In genomic region chr7:122423816-122424215, GRCm38 (mm10) we compare ENCODE assay signal across 21 mouse cellular contexts.
A peak's percentile ranks its signal among the peaks of the same experiment; 100 is the strongest.
DNase-seq lines count a peak whose midpoint lies in the region; ATAC-seq and TF ChIP-seq lines count a peak whose summit lies in the region.
"Had no signal": no experiment of that assay in that cellular context is flagged by ENCODE, and none has a peak within 500 bp of the region (broad histone marks: within the 10 kb centered on the region; RNA-seq: fewer than 3 reads in every experiment).

No protein-coding gene starts in this region.

- H3K27ac ChIP-seq in left cerebral cortex, adult 2 months: peak overlapping the region; percentile 50; the same call in 1 of the 2 replicates
- H3K27ac ChIP-seq: embryonic facial prominence, embryonic 12.5 days; embryonic facial prominence, embryonic 15.5 days; hindbrain, embryonic 12.5 days; hindbrain, embryonic 15.5 days had no signal

- ATAC-seq in frontal cortex, adult (ENCODE audit: low TSS enrichment): peak; percentile 87
- ATAC-seq: activated CD4-positive, CD25-positive, alpha-beta regulatory T cell, adult 4 months; forebrain, embryonic 14.5 days; forebrain, postnatal 0 days had no signal

- no peak for TF ChIP-seq CTCF in left cerebral cortex, adult 2 months (IDR thresholded peaks at IDR 0.05)

- no peak for DNase-seq in frontal cortex, postnatal 25 days (ENCODE audit: low spot score in 2 of 2)
- peak in 1 of 2 experiments; percentile 56 for DNase-seq in left cerebral cortex, adult 2 months (ENCODE audit: extremely low spot score in 1 of 2, low spot score in 2 of 2)
- DNase-seq in left cerebral cortex, postnatal 36 days (ENCODE audit: low spot score in 2 of 2): no peak
- DNase-seq in right cerebral cortex, adult 18-20 months: peak; percentile 79
- no peak for DNase-seq in right cerebral cortex, postnatal 4 days
- DNase-seq in heart, adult 18-20 months: no peak
- DNase-seq: adrenal gland, adult 8-10 months; adrenal gland, postnatal 25 days; cerebellum, adult 18-20 months; cerebellum, adult 9-10 months; cerebellum, postnatal 14 days; forebrain, postnatal 0 days; gastrocnemius, postnatal 10 days; gastrocnemius, postnatal 36 days had no signal

- H3K4me3 ChIP-seq in left cerebral cortex, adult 2 months: no peak overlapping the region
- H3K4me3 ChIP-seq: embryonic facial prominence, embryonic 12.5 days; embryonic facial prominence, embryonic 15.5 days; hindbrain, embryonic 12.5 days; hindbrain, embryonic 15.5 days had no signal

- intact Hi-C loops in left cerebral cortex, adult 2 months (cut with DNase I): no loop called here
- intact Hi-C loops in left cerebral cortex, postnatal 36 days (cut with DNase I): no loop called here
